Mouse (Mus musculus) left cerebral cortex, postnatal 25 days (tissue): ENCODE data around the gene Setd5. TPM values are rescaled to one million over a fixed set of nuclear protein-coding genes. Genes with fewer than 3 reads are reported as not detected.
A peak's percentile ranks its signal among the peaks of the same experiment; 100 is the strongest.

Experiments used
- DNase-seq, 2 experiments: peaks; one replicate each; pipeline ENCODE4 v3.0.0; 2022; ENCODE audit warnings: low spot score in 2 of 2, mixed read lengths in 1 of 2
- intact Hi-C: fragments of 180-260 bp; cut with DNase I; formaldehyde crosslinking; loops from one replicate; pipeline ENCODE4 v1.15.1; 2025
- total RNA-seq, 2 experiments: library from RNA; stranded (reverse); gene quantifications; 2 replicates each; pipeline ENCODE4 v1.2.3; 2021

The Setd5 gene
- 100 to 1,000 TPM; 108 to 122 TPM for total RNA-seq

- intact Hi-C loops = loop anchor here (1.0 to 2.0 kb wide), 3 partner anchors 22 to 230 kb away; partner anchors contain the start of genes Brpf1 and Thumpd3
- peak; percentile 98 for DNase-seq
Measured at GRCm38 (mm10) chr6:113076686-113077516, at the start of gene Setd5. Setd5 (plus strand) TSS chr6:113077365.

GRCm38 (mm10) chr6:113027446-113027845, 49.7 kb upstream of the Setd5 start:
- DNase-seq = no peak
- intact Hi-C loops = no loop called here

- no peak for DNase-seq
- intact Hi-C loops = no loop called here
Measured at GRCm38 (mm10) chr6:113029006-113029405, 48.2 kb upstream of the Setd5 start.

GRCm38 (mm10) chr6:113030553-113030952, 46.6 kb upstream of the Setd5 start:
- no peak for DNase-seq
- intact Hi-C loops = no loop called here

- intact Hi-C loops = no loop called here
- no peak for DNase-seq
Measured at GRCm38 (mm10) chr6:113030970-113031660, 46.0 kb upstream of the Setd5 start.

GRCm38 (mm10) chr6:113032121-113032520, 45.0 kb upstream of the Setd5 start:
- no peak for DNase-seq
- intact Hi-C loops = no loop called here

GRCm38 (mm10) chr6:113033185-113033584, 44.0 kb upstream of the Setd5 start:
- intact Hi-C loops = no loop called here
- DNase-seq = no peak

- intact Hi-C loops = no loop called here
- DNase-seq = peak in 1 of 2 experiments; percentile 58
Measured at GRCm38 (mm10) chr6:113034466-113034865, 42.7 kb upstream of the Setd5 start.

- DNase-seq = no peak
- intact Hi-C loops = no loop called here
Measured at GRCm38 (mm10) chr6:113036463-113037175, 40.5 kb upstream of the Setd5 start.

- DNase-seq = peak; percentile 72 to 82
- intact Hi-C loops = no loop called here
Measured at GRCm38 (mm10) chr6:113037946-113038734, 39.0 kb upstream of the Setd5 start.

GRCm38 (mm10) chr6:113038735-113039058, 38.5 kb upstream of the Setd5 start:
- no peak for DNase-seq
- intact Hi-C loops = no loop called here

GRCm38 (mm10) chr6:113040319-113040718, 36.8 kb upstream of the Setd5 start:
- no peak for DNase-seq
- intact Hi-C loops = no loop called here

GRCm38 (mm10) chr6:113041215-113041990, 35.8 kb upstream of the Setd5 start:
- intact Hi-C loops = no loop called here
- DNase-seq = no peak

- intact Hi-C loops = loop anchor here (5.0 kb wide), 1 partner anchor 262 kb away; the partner anchor contains the start of gene Brpf1
- no peak for DNase-seq
Measured at GRCm38 (mm10) chr6:113045575-113045974, 31.6 kb upstream of the Setd5 start.

GRCm38 (mm10) chr6:113046041-113046975, 30.9 kb upstream of the Setd5 start, which contains the start of gene Thumpd3:
Thumpd3 (plus strand) TSS chr6:113046225.
- peak; percentile 96 to 98 for DNase-seq
- intact Hi-C loops = loop anchor here (1.0 to 5.0 kb wide), 3 partner anchors 30 to 261 kb away; partner anchors contain the start of genes Brpf1 and Mtmr14

- intact Hi-C loops = loop anchor here (5.0 kb wide), 1 partner anchor 260 kb away; the partner anchor contains the start of gene Brpf1
- DNase-seq = no peak
Measured at GRCm38 (mm10) chr6:113047016-113047746, 30.0 kb upstream of the Setd5 start.

- intact Hi-C loops = loop anchor here (5.0 kb wide), 1 partner anchor 259 kb away; the partner anchor contains the start of gene Brpf1
- no peak for DNase-seq
Measured at GRCm38 (mm10) chr6:113048371-113048770, 28.8 kb upstream of the Setd5 start.
